Mouse (Mus musculus): Measurements from ENCODE around the gene Saysd1.

Saysd1 gene

DNA sequence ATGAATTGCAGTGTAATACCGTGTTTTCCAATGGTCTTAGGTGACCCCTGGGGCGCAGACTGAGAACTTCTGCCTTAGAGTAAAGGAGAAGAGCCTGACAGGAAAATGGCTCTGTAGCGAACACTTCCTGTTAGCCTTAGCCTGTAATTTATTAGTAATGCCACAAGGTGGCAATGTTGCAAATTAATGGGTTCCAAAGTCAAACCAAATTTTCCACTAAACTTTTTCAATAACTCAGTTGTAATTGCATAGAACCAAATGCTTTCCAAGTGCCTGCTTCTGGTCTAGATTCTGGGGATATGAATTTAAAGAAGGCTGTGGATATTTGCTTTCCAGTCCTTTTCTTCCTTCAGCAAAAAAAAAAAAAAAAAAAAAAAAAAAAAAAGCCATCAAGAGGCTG, 26.1 kb downstream of the Saysd1 start:
- peak; percentile 49 for DNase-seq (ENCODE audit: low read depth, low spot score)

DNA sequence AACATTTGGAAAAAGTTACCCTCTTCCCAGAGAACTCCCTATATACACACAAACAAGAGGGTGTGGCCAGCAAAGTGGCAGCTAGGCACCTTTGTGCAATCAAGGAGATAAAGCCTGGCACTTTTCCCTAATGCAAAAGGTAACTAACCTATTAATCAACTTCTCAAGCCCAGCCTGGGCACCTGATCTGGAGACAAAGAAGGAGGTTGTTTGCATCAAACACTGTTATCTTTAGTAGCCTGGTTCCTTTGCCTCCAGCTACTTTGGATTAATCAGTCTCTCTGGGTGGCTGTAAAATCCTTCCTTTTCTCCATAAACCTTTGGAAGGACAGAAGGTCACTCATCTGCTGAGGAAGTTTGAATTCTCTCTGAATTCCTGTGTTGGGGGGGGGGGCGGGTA, 27.4 kb downstream of the Saysd1 start:
- DNase-seq (ENCODE audit: low read depth, low spot score): no peak

DNA sequence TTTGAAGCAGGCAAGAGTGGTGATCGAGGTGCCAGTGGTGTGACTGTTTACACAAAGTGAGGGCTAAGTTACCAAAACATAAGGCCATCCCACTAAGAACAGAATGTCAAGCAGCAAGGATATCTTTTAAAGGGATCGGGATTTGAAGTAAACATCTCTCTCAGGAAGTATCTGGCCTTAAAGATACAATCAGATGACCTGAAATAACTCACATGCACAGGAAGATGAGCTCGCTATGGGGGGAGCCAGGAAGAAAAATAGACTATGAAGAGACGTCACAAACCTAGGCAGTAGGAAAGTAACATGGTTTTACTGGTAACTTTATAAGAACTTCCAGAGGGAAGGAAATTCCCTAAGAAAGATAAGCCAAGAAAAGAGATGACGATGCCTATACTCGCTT, 32.1 kb downstream of the Saysd1 start:
- no peak for DNase-seq (ENCODE audit: low read depth, low spot score)

DNA sequence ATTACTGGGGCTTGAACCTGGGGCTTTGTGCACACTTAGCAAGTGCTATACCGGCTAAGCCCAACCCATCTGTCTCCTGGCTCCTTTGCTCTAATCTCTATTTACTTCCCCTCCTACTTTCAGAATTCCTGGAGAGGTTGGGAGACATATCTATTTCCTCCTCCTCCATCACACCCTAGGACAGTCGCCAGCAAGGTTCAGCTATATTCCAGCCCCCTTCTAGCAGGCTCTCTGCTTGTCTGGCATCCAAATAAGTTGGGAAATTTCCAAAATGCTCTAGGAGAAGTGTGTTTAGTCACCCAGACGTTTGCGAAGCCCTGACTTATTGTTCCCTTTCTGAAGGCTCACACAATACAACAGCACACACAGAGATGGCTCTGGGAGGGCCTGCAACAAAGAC, 35.1 kb downstream of the Saysd1 start:
- no peak for DNase-seq (ENCODE audit: low read depth, low spot score)

DNA sequence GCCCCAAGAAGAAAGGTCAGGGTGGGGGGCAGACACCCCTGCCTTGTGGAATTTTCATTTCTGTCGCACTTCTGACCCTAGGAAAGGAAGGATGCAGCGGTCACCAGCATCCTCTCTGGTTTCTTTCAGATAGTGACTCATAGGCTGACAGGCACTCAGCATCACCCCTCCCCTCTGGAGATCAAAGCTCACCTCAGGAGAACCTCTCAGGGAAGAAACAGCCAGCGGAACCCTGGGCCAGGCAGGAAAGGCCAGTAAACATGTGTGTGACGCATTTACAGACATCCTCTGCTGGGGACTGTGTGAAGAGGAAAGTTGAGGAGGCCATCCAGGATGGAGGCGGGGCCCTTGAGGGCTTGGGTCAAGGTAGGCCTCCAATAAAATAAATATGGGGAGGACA, 40.3 kb downstream of the Saysd1 start:
- DNase-seq (ENCODE audit: low read depth, low spot score): peak; percentile 14

DNA sequence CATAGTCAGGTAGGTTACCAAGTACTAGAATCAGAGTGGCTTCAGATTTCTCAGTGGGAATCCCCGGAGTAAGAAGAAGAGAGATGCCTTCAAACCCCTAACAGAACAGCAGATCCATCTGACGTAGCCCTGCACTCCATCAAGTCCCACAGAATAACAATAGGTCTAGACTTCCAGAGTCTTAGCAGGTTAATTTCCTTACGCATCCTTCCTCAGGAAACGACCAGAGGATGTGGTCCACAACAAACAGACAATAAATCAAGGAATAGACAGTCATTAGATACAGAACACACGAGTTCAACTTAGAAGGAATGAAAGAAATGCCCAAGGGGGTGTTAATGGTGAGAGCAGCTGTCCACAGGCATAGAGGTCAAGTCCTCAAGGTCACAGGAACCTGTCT, 43.4 kb downstream of the Saysd1 start:
- DNase-seq (ENCODE audit: low read depth, low spot score): no peak

DNA sequence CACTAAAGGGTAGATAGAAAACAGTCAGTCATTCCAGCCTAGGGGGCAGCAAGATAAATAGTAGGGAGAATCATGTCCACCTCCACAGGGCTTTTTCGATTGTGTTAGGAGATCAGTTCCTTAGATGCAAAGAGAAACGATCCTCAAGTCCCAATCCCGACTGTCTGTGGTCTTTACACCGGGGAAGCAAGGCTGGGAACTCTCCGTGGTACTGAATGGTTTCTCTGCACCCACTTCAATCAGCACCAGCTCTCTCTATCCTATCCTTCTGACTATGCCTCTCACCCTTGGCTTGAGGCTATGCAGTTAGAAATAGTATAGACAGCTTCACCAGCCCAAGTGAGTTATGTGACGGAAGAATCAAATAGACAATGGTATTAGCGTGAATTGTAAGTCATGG, 44.8 kb downstream of the Saysd1 start:
- DNase-seq (ENCODE audit: low read depth, low spot score): no peak

DNA sequence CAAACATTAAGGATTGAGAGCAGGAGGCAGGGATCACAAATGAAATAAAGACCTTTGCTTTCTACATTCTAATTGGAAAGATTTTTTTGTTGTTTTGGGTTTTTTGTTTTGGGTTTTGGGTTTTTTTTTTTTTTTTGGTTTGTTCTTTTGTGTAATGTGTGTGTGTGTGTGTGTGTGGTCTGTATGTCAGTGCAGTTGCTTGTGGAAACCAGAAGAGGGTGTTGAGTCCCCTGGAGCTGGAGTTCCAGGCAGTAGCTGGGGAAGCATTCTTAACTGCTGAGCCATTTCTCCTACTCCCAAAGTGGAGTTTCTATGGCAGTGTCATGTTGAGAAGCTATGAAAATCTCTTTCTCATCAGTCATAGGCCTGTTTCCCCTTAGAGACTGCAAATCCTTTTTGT, 54.0 kb downstream of the Saysd1 start:
- no peak for DNase-seq (ENCODE audit: low read depth, low spot score)

DNA sequence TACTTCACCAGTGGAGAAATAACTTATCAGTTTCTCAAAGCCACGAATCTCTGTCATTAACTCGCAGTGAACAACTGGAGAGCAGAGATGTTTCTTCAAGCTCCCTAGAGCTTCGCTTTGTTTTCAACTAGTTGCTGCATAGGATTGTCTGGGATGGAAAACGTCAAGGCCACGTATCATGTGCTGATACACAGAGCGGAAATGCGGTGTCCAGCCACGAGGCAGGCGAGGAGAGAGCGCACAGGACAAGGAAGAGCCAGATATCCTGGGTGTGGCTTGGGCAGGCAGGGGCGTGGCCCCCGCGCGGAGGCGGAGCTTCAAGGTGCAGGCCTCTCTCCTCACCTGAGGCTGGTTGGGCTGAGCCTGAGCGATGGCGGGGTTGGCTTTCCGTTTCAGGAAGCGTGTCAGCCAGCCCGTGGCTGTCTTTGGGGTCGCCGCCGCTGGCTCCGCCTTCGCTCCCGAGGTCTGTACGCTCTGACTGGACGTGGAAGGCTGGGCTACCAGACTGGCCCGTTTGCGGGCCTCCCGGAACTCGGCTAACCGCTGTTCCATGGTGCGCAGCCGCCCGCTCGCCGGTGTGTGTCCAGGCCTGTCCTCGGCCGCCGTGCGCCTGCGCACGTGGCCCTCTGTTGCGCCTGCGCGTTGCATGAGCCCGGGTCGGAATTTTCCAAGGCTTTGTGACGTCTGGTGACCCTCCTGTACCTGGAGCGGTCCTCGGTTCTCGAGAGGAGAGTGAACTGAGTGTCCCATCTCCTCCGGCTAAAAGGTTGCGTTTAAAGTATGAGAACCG, 55.6 kb downstream of the Saysd1 start:
- peak; percentile 97 for DNase-seq (ENCODE audit: low read depth, low spot score)

DNA sequence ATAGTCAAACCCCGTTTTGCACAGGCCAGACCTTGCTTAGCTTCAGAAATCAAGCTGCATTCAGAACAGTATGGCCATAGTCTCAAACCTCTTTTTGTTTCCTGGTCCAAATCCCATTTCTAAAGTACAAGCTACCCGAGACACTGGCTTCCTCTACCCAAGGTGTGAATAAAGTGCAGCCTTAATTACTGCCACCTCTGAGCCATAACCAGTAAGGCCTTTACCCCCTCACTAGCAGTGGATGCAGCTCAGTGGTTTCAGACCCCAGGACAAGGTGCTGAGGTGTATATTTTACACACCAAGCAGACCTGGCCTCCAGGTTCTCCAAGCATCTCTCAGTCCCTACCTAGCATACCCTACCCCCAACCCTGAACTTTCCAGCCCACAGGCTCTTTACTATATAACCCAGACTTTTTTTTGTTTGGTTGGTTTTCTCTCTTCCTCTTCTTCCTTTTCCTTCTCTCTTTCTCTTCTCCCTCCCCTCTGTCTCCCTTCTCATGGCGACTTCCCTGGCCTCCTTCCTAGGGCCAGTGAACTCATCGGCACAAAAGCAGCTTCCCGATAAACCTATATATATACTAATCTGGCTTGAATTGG, 56.3 kb downstream of the Saysd1 start:
- DNase-seq (ENCODE audit: low read depth, low spot score): peak; percentile 24

DNA sequence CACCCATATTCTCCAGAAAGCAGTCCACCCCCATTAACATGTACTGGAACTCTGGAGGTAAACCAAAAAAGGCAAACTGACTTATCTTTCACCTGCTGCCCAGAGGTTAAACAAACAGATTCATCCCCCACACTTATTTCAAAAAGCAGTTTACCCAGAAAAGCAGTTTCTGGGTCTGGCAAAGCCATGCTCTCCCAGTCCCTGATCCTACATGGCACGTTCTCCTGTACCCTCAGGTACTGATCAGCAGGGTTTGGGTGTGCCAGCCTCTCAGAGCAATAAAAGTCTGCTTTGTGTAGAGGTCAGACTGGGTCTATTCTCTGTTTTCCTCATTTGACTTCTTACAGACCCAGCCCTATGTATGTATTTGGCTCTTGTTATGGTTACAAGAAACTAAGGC, 57.2 kb downstream of the Saysd1 start:
- DNase-seq (ENCODE audit: low read depth, low spot score): no peak

DNA sequence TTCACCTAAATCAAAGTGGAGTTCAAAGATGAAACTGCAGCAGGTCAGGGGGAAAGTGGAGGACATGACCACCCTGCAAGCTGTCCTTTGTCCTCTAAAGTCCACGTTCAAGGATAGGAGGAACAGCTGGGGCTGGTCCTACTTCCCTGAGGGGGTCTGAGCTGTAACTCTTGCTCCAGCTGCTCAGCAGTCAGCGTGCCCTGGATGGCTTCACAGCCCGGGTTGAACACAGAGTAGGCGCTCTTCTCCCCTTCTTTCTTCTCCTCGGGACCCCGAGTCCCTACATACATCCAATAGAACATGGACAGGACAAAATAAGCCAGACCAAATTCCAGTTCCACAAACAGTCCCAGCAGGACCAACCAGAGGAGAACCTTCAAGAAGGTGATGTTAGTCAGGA, 61.2 kb downstream of the Saysd1 start:
- DNase-seq (ENCODE audit: low read depth, low spot score): no peak

DNA sequence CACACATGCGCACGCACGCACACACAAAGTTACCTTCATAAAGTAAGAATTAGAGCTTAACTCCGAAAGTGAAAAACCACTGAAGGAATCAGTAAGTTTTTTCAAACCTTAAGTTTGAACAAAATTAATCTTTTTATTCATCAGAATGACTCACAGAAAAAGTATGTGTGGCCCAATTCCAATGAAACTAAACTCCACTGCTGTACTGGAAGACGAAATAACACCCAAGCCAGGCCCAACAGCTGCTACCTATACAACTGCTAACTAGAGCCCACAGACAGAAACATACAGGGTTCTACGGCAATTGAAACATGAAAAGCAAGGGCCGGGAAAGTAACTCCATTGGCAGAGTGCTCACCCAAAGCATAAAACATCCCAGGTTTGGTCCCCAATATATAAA, 62.8 kb downstream of the Saysd1 start:
- DNase-seq (ENCODE audit: low read depth, low spot score): no peak

DNA sequence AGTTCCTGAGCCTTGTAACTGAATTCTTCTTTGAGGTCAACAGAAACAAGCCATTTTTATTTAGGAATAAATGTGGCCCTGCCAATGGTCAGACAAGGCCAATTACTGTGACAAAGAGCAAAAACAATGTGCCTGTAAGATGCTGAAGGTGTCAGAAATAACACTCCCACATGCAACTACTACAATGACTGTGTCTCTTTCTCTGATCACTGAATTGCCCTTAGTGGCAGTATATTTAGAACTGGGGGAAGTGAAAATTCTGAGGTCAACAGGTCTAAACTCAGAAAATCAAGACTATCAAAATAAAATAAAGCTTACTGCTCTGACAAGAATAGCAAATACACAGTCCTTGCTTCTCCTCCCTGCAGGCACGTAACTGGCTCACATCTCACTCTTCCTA, 63.6 kb downstream of the Saysd1 start:
- no peak for DNase-seq (ENCODE audit: low read depth, low spot score)

DNA sequence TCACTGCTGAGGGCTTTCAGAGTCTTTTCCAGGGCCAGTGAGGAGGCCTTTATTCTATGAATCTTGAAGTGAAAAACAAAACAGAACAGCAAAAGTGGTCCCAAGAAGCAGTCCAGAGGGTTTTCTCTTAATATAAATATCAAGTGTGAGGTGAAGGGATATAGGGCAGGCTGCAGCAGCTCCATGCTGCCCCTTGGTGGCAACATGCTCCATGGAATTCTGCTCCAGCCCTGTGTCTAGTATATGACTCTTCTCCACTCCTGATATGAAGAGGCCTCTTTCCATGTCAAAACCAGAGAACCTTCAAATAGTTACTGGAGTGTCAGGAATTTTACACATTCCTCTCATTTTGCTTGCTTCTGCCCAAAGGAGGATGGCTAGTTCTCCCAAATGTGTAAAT, 67.7 kb downstream of the Saysd1 start:
- no peak for DNase-seq (ENCODE audit: low read depth, low spot score)

DNA sequence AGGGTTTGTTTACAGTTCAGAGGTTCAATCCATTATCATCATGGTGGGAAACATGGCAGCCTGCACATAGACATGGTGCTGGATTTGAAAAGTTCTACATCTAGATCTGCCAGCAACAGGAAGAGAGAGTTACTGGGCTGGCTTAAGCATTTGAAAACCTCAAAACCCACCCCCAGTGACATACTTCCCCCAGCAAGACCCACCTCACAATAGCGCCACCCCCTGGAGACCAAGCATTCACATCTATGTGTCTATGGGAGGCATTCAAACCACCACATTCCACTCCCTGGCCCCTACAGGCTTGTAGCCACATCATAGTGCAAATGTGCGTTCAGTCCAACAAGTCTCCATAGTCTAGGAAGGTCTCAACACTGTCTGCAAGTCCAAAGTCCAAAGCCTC, 70.0 kb downstream of the Saysd1 start:
- no peak for DNase-seq (ENCODE audit: low read depth, low spot score)

DNA sequence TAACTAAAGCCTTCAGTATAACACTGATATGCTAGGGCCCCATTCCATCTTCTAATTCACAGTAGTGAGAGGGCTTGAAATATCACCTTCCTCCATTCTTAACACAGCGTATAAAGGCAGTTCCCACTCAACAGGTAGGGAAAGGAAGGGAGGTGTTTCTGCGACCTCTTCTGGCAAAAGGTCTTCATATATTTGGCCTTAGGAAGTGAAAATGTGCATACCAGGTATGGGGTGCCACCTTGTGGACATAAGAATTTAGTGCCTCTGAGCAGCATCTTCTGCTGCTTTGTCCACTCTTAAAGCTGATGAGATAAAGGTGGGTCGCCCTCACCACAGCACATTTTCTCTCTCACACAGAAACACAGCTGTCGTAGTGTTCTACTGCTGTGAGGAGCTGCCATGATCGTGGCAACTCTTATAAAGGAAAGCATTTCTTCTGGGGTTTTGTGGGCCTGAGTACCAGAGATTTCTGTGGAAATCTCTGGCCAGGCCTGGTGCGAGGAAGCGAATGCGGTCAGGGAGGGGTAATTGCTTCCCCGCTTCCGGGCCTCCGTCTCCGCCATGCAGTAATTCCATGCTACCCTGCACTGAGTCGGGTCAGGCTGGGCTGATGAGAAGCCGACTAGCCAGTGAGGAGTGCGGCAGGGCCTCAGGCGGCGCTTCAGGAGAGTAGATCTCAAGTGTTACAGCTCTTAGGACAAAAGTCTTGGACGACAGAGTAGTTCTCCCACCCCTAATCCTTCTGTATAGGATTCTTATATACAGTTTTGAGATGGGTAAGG, 70.8 kb downstream of the Saysd1 start:
- peak; percentile 84 for DNase-seq (ENCODE audit: low read depth, low spot score)

DNA sequence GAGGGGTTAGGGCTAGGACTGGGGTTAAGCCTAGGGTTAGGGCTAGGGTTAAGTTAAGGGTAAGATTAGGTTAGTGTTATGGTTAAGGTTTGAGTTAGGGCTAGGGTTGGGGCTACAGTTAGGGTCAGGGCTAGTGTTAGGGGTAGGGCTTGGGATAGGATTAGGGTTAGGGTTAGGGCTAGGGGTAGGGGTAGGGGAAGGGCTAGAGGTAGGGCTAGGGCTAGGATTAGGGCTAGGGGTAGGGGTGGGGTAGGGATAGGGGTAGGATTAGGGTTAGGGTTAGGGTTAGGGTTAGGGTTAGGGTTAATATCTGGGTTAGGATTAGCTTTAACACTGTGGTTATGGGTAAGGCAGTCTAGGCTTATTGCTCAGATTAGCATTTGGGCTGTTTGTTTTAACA, 73.6 kb downstream of the Saysd1 start:
- DNase-seq (ENCODE audit: low read depth, low spot score): no peak

DNA sequence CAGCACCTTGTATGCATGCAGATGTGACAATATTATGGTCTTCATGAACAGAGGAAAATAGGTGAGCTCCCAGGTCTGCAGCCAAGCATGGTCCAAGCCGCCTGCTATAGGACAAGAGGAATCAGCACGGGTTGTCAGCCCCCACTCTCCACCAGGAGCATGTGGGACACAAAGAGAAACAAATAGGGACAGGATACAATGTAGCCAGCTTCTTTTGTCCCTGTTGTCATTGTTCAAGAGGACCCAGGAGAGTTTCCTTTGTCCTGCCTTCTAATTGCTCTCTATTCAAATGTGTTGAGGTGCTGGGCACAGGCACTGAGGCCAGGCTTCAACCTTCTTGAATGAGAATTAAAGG, 89.9 kb downstream of the Saysd1 start:
- no peak for DNase-seq (ENCODE audit: low read depth, low spot score)

DNA sequence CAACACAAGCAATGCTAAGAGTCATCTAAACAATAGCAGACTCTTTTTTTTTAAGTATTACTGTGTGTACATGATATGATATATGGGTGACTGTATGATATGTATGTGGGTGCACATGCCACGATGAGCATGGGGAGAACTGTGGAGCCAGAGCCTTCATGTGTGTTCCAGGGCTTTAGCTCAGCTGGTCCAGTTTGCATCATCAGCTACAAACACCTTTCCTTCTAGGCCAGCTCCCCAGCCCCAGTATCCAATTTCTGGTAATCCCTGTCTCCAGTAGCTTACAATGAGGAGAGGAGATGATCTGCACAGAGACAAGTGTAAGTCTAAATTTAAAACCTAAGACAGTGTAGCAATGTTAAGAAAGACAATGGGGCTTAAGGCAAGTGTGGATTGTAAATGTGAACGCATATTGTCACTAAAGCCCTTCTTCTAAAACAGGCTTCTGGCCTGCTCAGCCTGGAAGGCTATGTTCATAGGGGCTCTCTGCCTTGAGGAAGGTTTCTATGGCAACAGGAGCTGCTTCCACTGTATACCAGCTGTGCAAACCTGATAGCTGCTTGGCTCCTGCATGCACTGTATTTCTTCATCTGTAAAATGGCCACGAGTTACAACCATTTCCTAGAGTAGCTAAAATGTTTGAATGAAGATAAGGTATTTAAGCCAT, 90.4 kb downstream of the Saysd1 start:
- no peak for DNase-seq (ENCODE audit: low read depth, low spot score)

DNA sequence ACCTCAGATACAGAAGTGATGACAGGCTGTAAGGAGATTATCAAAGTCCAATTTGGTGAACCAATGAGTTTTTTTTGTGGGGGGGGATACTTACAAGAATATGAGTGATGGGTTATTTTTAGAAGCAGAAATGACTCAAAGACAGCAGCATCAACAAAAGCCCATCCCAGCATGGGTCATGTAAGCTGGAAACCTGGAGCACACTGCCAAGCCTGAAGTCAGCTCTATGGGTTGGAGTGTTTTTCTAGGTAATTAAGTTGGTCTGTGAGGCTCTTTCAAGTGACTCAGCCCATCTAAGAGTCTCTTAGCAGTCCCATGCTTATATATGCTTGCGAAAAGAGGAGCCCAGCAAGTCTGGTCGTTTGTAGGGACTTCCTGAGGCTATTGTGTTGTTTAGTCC, 91.0 kb downstream of the Saysd1 start:
- DNase-seq (ENCODE audit: low read depth, low spot score): no peak

DNA sequence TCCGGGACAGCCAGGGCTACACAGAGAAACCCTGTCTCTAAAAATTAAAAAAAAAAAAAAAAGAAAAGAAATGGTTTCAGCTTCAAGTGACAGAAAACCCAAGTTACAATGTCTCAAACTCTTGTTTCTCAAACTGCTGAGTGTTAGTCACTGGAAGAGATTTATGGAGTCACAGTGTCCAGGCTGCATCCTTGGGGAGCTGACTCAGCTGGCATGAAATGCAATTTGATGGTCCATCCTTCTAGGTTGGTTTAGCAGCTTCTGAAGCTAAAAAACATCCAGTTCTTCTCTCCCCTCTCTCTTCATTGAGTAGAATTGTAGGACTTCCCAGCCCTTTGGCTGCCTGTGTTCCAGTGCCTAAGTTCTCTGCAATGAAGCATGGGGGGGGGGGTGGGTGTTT, 94.3 kb downstream of the Saysd1 start:
- DNase-seq (ENCODE audit: low read depth, low spot score): no peak

Measured in CD4-positive helper T cell, adult 2 months (primary cell).